Mouse (Mus musculus): ENCODE measurements at regions not wholly inside any gene's neighbourhood (a gene's known extent, or its start where the extent isn't known, plus 50 kb on each side); places are given as distances from the start of the nearest gene placed in this dataset.

DNA sequence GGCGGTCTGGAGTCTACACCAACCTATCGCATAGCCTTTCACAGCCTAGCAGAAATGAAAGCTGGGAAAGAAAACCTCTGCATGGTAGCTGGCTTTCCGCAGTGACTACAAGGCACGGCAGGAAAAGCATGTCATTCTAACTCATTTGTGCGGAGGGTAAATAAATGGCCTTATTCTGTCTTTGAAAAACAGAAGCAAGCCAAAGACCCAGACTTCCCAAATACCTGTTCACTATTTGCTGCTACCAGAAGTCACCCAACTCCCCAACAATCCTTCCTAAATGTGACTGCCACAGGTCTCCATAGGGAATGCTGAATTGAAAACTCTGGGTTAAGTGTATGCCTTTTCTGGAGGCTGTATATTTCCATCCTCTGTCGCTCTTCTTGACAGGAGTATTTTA lies 258.0 kb upstream of the Atp10a start:
- TF ChIP-seq CTCF (IDR thresholded peaks at IDR 0.05; ENCODE audit: insufficient read depth, low read length) (no peak), POLR2A (IDR thresholded peaks at IDR 0.05; ENCODE audit: borderline replicate concordance, extremely low read depth, low read depth, low read length) (no peak)

Data from lung, adult 2 months (tissue).